Mouse (Mus musculus) urinary bladder, postnatal 10 days (tissue): Measurements from ENCODE around the gene Lamc2.

ENCODE experiments used
- DNase-seq: peaks from one replicate; pipeline ENCODE4 v3.0.0; 2022; ENCODE audit warnings: low spot score

The Lamc2 gene

GRCm38 (mm10) chr1:153126491-153127381 is 59.5 kb downstream of the Lamc2 start:
- no peak for DNase-seq

GRCm38 (mm10) chr1:153125287-153126275 is 60.7 kb downstream of the Lamc2 start:
- no peak for DNase-seq

- DNase-seq = no peak
These were observed 61.7 kb downstream of the Lamc2 start for GRCm38 (mm10) chr1:153124502-153124901.

- no peak for DNase-seq
These were observed 63.5 kb downstream of the Lamc2 start for GRCm38 (mm10) chr1:153122764-153123163.

- no peak for DNase-seq
These were observed 64.9 kb downstream of the Lamc2 start for GRCm38 (mm10) chr1:153121320-153121719.

- no peak for DNase-seq
These were observed 65.7 kb downstream of the Lamc2 start for GRCm38 (mm10) chr1:153120544-153120943.

GRCm38 (mm10) chr1:153115315-153115714 is 70.9 kb downstream of the Lamc2 start:
- DNase-seq = no peak

- DNase-seq = no peak
These were observed 74.7 kb downstream of the Lamc2 start for GRCm38 (mm10) chr1:153111596-153111995.

GRCm38 (mm10) chr1:153109836-153110235 is 76.4 kb downstream of the Lamc2 start:
- DNase-seq = no peak

- DNase-seq = no peak
These were observed 76.9 kb downstream of the Lamc2 start for GRCm38 (mm10) chr1:153109346-153109745.

GRCm38 (mm10) chr1:153107866-153108265 is 78.4 kb downstream of the Lamc2 start:
- no peak for DNase-seq

- no peak for DNase-seq
These were observed 81.4 kb downstream of the Lamc2 start for GRCm38 (mm10) chr1:153104804-153105203.

- no peak for DNase-seq
These were observed 83.1 kb downstream of the Lamc2 start for GRCm38 (mm10) chr1:153103186-153103554.

GRCm38 (mm10) chr1:153102296-153103185 is 83.7 kb downstream of the Lamc2 start:
- DNase-seq = no peak

- DNase-seq = no peak
These were observed 84.8 kb downstream of the Lamc2 start for GRCm38 (mm10) chr1:153101327-153101880.

GRCm38 (mm10) chr1:153100912-153101311 is 85.3 kb downstream of the Lamc2 start:
- no peak for DNase-seq

- DNase-seq = no peak
These were observed 87.7 kb downstream of the Lamc2 start for GRCm38 (mm10) chr1:153098586-153098985.

- no peak for DNase-seq
These were observed 89.1 kb downstream of the Lamc2 start for GRCm38 (mm10) chr1:153097017-153097675.

- no peak for DNase-seq
These were observed 90.2 kb downstream of the Lamc2 start for GRCm38 (mm10) chr1:153095826-153096727.

GRCm38 (mm10) chr1:153095328-153095727 is 90.9 kb downstream of the Lamc2 start:
- no peak for DNase-seq
